Mouse (Mus musculus): ENCODE results near the gene 4933415F23Rik. TPM values are rescaled to one million over a fixed set of nuclear protein-coding genes. Genes with fewer than 3 reads are reported as not detected.
"Not testable (repeated sequence)": the region's sequence is repeated elsewhere in the genome, so short reads cannot be mapped to it uniquely, and the experiment has no call there.

The 4933415F23Rik gene
- total RNA-seq (2022) = not detected

DNA sequence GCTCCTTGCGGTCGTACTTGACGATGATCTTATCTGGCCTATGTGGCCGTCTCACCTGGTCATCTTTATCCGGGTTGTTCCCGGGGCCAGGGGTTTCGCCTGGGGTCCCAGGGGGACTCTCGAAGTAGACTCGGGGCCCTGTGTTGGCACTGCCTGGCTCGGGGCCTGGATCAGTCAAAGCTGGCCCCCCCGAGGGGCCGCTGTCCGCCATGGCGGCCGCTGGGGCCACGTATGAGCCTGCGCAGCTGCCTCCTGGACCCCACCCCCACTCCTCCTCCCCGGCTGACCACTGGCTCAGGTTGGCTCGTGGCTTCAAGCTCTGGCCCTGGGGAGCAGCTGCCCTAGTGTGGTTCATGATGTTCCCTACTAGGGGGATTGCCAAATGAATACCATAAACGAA is at the start of gene 4933415F23Rik:
4933415F23Rik (minus strand) TSS at position 233 of the 400 bp plus-strand sequence.
- DNase-seq = no peak

DNA sequence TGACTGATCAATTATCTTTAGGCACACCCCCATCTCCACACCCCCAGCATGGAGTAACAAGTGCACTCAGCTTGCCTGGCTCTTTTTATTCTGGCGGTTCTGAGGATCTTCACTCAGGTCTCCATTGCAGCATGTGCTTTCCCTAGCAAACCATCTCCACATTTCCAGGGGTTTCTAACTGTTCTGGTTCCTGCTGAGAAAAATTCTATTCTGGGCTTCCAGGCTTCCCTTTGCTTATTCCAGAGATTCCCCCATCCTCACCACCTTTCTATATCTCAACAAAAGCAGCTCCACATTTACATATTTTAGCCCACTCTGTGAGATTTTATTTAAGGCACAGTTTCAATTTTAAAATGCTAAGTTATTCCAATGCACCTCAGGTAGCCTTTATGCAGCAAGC is 49.7 kb upstream of the 4933415F23Rik start:
- DNase-seq = no peak

DNA sequence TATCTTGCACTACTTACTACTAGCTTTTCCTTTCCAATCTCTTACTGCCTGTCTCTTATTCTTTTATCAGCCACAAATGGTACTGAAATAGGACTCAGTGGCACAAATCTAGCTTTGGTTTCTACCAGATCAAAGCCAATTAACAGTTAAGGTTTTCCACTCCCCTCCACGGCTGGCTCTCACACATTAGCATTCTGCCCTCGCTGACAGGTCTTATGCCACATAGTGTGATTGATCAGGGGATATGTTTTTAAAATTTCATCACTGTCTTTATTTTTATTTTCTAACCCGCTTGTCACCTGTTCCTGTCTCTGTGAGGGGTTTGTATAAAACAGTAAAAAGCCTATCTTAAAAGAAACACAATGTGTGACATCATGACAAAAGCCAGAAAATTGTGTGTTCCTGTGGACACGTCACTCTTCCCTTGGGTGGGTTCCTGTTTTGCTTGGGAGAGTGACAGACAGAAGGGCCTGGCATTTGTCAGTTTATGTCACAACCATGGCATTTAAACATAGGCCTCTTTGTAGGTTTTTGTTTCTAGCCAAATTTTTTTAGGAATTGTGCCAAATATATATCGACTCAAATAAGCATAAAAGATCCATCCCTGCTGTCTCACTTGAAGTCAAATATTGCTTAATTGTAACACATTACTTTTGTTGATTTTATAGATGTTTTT is 44.3 kb upstream of the 4933415F23Rik start:
- DNase-seq = no peak

DNA sequence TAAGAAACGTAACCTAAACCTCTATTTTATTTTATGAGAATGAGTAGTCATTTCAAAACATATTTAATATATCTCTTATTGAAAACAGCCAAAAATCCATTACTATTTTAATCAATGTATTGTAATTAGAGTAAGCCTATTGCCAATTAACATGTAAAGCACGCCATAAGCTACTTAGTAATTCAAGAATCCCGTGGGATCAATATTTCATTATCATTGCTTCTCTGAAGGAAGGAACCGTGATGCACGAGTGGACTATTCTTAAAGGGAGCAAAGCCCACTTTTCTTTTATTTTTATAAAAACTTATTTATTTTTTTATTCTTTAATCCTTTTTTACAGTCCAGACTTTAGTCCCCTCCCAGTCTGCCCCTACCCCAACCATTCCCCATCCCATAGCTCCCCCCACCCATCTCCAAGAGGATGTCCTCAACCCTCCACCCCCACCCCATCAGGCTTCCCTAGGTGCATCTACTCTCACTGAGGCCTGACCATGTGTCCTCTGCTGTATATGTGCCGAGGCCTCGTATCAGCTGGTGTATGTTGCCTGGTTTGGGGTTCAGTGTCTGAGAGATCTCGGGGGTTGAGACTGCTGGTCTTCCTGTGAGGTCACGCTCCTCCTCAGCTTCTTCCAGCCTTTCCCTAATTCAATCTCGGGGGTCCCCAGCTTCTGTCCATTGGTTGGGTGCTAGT is 39.2 kb upstream of the 4933415F23Rik start:
- DNase-seq = no peak

DNA sequence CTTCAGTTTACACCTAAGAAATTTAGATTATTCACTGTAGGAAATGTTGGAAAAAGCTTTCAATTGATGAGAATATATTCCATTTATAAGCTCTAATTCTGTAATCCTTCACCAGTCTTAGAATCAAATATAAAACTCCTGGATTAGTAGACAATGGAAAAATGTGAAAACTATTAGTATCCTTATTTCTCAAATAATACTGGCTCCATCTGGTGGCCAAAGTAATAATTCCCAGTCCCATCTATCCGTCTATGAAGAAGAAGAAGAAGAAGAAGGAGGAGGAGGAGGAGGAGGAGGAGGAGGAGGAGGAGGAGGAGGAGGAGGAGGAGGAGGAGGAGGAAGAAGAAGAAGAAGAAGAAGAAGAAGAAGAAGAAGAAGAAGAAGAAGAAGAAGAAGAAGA is 38.5 kb upstream of the 4933415F23Rik start:
- not testable (repeated sequence) for DNase-seq

DNA sequence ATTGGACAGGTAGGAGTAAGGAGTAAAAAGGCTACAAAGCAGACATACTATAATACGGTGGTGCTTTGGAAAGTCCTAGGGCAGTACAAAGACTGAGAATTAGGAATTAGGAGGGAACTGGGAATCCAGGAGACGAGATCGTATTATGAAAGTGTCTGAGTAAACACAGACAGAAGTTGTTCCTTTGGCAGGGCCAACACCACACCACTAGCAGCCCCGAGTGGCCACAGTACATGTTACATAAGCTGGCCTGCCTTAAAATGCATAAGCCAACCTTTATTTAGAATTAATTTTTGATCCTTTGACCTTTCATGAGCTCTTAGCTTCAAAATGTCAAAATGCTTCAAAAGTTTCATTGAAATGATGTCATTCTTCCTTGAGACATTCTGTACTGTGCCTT is 18.8 kb upstream of the 4933415F23Rik start:
- DNase-seq = no peak

DNA sequence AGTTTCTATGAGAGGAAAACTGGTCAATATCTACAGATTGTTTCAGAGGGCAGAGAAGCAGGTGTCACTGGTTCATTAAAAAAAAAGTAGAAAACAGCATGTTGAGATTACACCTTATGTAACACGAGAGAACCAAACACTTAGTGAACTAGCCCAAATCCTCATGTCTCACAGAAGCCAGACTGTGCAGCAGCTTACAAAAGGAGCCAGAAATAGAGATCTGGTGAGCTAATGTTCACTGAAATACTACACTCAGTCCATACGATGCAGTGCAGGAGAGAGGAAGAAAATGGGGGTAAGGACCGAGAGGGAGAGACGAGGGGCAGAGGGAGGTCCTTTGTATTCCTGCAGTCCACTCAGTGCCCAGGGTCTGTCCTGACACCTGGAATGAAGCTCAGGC is 17.4 kb upstream of the 4933415F23Rik start:
- DNase-seq = no peak

DNA sequence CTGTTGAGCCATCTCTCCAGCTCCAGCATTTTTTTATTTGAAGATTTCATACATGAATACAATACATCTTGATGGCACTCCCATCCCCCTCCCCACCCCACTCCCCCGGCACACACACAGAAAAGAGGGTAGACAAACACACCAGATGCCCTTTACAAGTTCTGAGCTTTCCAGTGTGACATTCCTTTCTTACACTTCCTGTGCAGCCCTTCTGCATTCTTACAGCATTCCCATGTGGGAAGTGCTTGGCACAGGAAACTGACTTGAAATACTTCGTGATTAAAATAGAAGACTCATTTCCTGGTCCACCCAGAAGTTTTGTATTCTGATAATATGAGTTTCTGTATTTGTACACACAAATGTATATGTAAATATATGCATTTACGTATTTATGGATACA is 15.4 kb upstream of the 4933415F23Rik start:
- DNase-seq = no peak

DNA sequence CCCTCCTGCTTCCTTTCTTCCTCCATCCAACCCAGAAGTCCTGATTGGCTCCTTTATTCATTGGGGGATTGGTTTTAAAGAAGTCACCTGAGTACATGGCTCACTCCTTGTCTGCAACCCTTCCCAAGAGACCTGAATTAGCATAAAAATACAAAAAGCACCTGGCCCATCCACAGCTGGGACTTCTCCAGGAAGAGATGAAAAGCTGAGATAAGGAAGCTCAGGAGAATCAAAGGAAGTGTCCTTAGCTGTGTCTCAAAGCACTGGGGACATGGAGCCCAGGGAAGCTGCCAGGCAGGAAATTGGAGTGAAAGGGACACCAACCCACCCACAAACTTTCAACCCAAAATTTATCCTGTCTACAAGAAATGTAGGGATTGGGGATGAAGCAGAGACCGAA is 7.1 kb upstream of the 4933415F23Rik start:
- DNase-seq = no peak

DNA sequence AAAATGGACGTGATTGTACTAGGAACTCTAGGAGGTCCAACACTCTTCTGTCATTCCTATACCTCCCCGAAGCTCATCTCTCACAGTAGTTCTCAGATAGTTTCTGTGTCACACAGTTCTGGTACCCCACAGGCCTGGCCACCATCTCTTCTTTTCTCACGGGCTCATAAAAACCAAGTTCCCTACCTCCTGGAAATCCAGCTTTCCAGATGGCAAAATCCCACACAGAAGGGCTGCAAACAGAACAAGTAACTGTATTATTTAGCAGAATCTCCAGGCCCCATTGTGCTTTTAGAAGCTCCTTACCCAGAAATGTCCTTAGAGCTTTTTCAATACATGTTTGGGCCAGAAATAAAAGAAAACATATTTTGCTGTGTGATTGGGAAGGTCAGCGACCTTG is 828 bp upstream of the 4933415F23Rik start:
- DNase-seq = no peak

DNA sequence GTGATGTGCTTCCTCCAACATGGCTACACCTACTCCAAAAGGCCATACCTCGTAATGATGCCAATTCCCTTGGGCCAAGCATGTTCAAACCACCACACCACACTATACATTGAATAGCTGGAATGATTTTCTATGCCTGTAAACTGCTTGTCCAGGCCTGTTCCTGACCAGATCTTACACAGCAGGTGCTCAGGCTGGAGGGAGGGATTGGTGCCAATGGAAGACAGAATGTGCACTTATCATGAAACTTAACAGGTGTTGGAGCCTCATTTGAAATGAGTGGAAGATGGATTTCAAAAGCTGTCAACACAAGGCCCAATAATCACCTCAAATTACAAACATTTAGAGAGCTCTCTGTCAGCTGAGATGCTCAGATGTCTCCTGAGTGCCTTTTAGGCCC is 2.3 kb downstream of the 4933415F23Rik start:
- no peak for DNase-seq

DNA sequence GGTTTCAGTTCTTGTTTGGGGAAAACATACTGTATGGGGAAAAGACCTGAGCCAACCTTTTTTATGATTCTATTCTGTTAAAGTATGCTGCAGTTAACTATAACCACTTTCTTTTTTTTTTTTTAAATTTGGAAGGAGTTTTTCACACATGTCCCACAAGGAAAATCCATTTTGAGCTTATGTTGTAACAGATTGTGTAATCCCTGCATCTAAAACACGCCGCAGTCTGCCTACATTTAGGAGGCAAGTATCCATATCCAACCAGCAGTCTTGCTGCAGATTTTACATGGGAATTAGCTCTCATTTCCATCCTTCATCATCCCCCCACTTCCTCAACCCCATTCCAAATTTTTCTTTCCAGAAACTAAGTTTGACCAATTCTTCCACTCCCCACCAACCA is 3.6 kb downstream of the 4933415F23Rik start:
- no peak for DNase-seq

DNA sequence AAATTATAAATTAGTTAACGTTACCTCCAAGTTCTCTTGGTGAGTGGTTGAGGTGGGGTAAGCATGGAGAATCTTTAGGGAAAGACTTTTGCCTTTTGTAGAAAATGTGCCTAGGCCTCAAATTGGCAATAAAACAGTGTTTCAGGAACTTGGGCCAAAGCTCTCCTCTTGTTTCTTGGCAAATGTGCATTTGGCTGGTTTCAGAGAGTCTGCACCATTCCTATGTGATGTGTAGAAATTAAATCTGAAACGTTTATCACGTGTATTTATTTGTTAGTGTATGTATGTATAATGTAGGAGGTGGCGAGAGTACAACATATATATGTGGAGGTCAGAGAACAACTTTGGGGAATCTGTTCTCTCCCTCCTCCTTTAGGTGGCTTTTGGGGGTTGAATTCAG is 4.1 kb downstream of the 4933415F23Rik start:
- no peak for DNase-seq

DNA sequence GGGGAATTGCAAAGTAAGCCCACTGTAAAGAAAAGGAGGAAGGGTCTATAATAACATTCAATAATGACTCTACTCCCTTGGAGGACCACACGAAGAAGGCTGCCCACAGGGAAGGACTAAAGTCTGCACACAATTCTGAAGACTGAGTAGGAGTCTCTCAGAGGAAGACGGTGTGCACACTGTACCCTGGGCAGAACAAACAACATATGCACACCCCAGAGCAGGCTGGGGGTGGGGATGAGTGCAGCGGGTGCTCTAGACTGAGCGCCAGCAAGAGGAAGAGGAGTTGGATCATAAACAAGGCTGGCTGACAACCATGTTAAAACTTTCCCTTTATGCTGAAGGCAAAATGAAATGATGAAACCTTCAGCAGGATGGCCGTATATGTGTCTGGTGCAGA is 34.3 kb downstream of the 4933415F23Rik start:
- DNase-seq = no peak

DNA sequence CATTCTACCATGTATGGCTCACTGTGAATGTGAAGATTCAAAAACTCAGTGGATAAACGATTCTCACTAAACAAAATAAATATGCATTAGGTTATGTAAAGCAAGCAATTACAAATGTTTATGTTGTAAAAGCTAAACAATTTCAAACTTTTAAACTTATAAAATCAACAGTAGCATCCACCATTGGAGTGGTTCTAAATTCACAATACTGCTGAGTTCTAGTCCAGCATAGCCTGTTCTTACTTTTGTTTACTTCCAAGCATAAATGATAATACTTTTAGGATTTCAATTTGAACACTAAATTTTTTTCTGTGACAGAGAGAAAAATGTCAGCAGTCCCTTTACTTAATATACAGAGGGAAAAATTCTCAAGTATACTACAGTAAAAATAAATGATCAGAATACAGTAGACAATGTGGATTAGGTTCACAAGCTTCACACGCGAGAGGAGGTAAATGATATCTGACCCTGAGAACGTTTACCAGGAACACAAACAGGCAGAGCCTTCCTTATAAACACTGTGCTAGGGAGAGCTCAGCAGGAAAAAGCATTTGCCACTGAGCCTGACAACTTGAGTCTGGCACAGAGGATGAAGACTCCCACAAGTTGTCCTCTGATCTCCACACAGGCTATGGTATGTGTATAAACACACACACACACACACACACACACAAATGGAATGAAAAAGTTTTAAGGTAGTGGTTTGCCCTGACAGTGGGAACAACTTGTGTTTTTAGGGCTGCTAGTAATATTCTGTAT is 37.2 kb downstream of the 4933415F23Rik start:
- no peak for DNase-seq

DNA sequence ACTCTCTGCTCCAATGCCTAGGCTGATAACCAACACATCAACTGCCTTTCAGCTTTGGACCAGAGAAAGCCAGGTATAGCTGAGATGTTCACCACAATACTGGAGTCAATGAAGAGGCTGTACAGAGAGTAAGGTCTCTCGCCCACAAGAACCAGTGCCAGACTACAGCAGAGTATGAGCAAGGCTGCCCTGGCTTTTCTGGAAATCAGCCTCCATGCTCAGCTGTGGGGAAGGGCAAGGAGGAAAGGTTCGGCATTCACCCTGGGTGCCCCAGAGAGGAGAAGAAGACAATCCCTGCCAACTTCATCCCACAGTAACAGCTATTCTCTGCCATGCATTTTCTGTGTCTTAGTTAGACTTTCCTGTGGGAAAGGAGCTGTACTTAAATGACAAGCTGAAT is 38.1 kb downstream of the 4933415F23Rik start:
- no peak for DNase-seq

DNA sequence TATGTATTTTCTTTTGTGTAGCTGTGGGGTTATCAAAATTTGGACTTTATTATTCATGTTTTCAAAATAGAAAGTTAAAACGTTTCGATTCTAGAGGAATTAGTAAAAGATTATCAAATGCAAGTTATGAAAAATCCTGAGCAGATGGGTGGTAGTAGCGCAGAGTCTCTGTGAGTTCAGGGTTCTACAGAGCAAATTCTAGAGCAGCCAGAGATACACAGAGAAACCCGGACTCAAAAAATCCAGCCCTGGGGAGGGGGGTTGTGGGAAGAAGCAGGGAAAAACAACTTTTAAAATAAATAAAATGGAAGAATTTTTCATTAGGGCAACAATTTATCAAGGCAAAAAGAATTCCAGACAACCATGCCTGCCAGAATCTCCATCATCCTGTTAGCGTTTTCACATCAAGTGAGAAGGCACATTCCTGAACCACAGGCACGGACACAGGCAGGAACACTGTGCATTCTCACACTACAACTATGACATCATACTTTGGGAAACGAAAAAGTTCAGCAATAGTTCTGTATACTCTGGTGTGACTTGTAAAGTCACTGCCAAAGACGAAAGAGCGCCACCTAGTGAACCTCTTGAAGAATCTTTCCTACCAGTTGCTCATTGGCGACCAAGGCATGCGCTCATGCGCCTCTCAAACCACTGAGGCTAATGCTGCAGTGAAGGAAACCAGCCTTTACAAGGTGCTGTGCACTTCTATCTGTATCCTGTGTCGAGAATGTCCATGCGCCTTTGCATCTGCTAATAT is 40.3 kb downstream of the 4933415F23Rik start:
- DNase-seq = peak; percentile 2

DNA sequence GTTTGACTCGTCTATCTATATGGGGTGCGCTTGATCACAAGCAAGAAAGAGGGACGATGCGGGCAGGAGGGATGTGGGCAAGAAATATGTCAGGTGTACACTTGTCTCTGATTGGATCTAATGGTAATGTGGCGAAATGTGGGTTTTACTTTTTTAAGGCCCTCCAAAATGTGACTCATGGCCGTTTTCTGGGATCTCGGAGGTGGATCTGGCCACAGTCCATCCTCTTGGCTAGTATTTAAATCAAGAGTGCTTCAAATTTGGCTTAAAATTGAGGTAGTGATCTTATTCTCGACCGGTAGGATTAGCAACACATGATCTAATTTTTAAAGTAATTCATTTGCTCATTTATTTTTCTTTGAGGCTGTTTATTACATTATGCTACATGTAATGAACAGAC is 42.0 kb downstream of the 4933415F23Rik start:
- no peak for DNase-seq

Measured in adrenal gland, adult 8-10 months (tissue).